Mouse (Mus musculus) heart, embryonic 15.5 days (tissue): ENCODE measurements around the gene Prf1. TPM values are rescaled to one million over a fixed set of nuclear protein-coding genes. Genes with fewer than 3 reads are reported as not detected.

Experiments
- ATAC-seq: fragments of 200-750 bp; cut with Nextera tagmentation; replicated peaks from 2 replicates; pipeline ENCODE4 v1.8.0; 2017; ENCODE audit warnings: low read depth, moderate TSS enrichment; ENCODE audit not compliant: insufficient number of reproducible peaks, insufficient read depth, low FRiP score
- H3K27ac ChIP-seq: fragments of 300-500 bp; sonication (generic); 2 replicates; pipeline ENCODE4 v1.5.1; 2015; ENCODE audit warnings: mild to moderate bottlenecking, inconsistent platforms
- H3K27me3 ChIP-seq: fragments of 300-500 bp; sonication (generic); 2 replicates; pipeline ENCODE4 v1.6.1; 2015; ENCODE audit warnings: inconsistent platforms
- H3K36me3 ChIP-seq: fragments of 300-500 bp; sonication (generic); 2 replicates; pipeline ENCODE4 v1.6.1; 2015; ENCODE audit warnings: mild to moderate bottlenecking, inconsistent platforms
- H3K4me1 ChIP-seq: fragments of 300-500 bp; sonication (generic); replicated peaks from 2 replicates; pipeline ENCODE4 v1.6.1; 2015; ENCODE audit warnings: inconsistent platforms
- H3K4me2 ChIP-seq: fragments of 300-500 bp; sonication (generic); 2 replicates; pipeline ENCODE4 v1.6.1; 2015; ENCODE audit warnings: inconsistent platforms, mild to moderate bottlenecking, moderate library complexity
- H3K4me3 ChIP-seq: fragments of 300-500 bp; sonication (generic); 2 replicates; pipeline ENCODE4 v1.5.1; 2015; ENCODE audit warnings: mild to moderate bottlenecking, inconsistent platforms
- H3K9ac ChIP-seq: fragments of 300-500 bp; sonication (generic); 2 replicates; pipeline ENCODE4 v1.6.1; 2015; ENCODE audit warnings: mild to moderate bottlenecking, inconsistent platforms
- H3K9me3 ChIP-seq: fragments of 300-500 bp; sonication (generic); replicated peaks from 2 replicates; pipeline ENCODE4 v1.6.1; 2016; ENCODE audit warnings: inconsistent platforms
- WGBS: fragments of 180-500 bp; shearing (Covaris S2); methylation state at CpG from one replicate; pipeline ENCODE4 v1.1.7; 2015; ENCODE audit warnings: mixed read lengths; 5-methylcytosine and 5-hydroxymethylcytosine counted together
- polyA plus RNA-seq: library from polyadenylated mRNA; unstranded; fragments of >200 nt; fragmentation: Nextera tagmentation; extraction: Ambion mirVana; gene quantifications from 2 replicates; pipeline ENCODE4 v1.2.1, GENCODE M21; 2015

The Prf1 gene
- polyA plus RNA-seq, 1 experiment from 2014 or later: 0.09 TPM

GRCm38 (mm10) chr10:61340247-61340646 lies 42.6 kb downstream of the Prf1 start:
- Histone ChIP-seq H3K36me3 (peaks cover 25% of the 10 kb centered on the region), H3K27me3 (no peaks in the 10 kb centered on the region), H3K9me3 (no peaks in the 10 kb centered on the region), H3K4me1 (peaks cover 6% of the 10 kb centered on the region), H3K27ac (no peak overlapping the region), H3K4me3 (no peak overlapping the region), H3K9ac (no peak overlapping the region), H3K4me2 (no peak overlapping the region)
- 82% methylated on average over 9 of the region's 9 CpGs for WGBS
- no peak for ATAC-seq

- H3K4me2 ChIP-seq: no peak overlapping the region
- H3K9ac ChIP-seq: no peak overlapping the region
- no peaks in the 10 kb centered on the region for H3K27me3 ChIP-seq
- H3K27ac ChIP-seq: no peak overlapping the region
- no peak for ATAC-seq
- H3K4me3 ChIP-seq: no peak overlapping the region
- peaks cover 21% of the 10 kb centered on the region for H3K36me3 ChIP-seq
- peaks cover 12% of the 10 kb centered on the region for H3K4me1 ChIP-seq
- WGBS: 90% methylated on average over 5 of the region's 5 CpGs
- no peaks in the 10 kb centered on the region for H3K9me3 ChIP-seq
Measured at GRCm38 (mm10) chr10:61341045-61341444, 43.4 kb downstream of the Prf1 start.

- no peak for ATAC-seq
- Histone ChIP-seq H3K27me3 (no peaks in the 10 kb centered on the region), H3K4me1 (peaks cover 16% of the 10 kb centered on the region), H3K36me3 (peaks cover 21% of the 10 kb centered on the region), H3K9me3 (no peaks in the 10 kb centered on the region), H3K4me3 (no peak overlapping the region), H3K9ac (no peak overlapping the region), H3K4me2 (no peak overlapping the region), H3K27ac (no peak overlapping the region)
- 63% methylated on average over 6 of the region's 6 CpGs for WGBS
Measured at GRCm38 (mm10) chr10:61341557-61341956, 43.9 kb downstream of the Prf1 start.

GRCm38 (mm10) chr10:61342750-61343149 lies 45.1 kb downstream of the Prf1 start:
- Histone ChIP-seq H3K9me3 (no peaks in the 10 kb centered on the region), H3K4me3 (no peak overlapping the region), H3K4me1 (peaks cover 21% of the 10 kb centered on the region), H3K4me2 (no peak overlapping the region), H3K27me3 (no peaks in the 10 kb centered on the region), H3K36me3 (peaks cover 22% of the 10 kb centered on the region), H3K27ac (no peak overlapping the region), H3K9ac (no peak overlapping the region)
- no peak for ATAC-seq
- WGBS: 88% methylated on average over 13 of the region's 13 CpGs

GRCm38 (mm10) chr10:61343950-61344349 lies 46.3 kb downstream of the Prf1 start:
- Histone ChIP-seq H3K9me3 (no peaks in the 10 kb centered on the region), H3K36me3 (peaks cover 28% of the 10 kb centered on the region), H3K27ac (no peak overlapping the region), H3K27me3 (no peaks in the 10 kb centered on the region), H3K4me1 (peaks cover 21% of the 10 kb centered on the region), H3K4me3 (no peak overlapping the region), H3K4me2 (no peak overlapping the region), H3K9ac (no peak overlapping the region)
- WGBS: 67% methylated on average over 8 of the region's 8 CpGs
- no peak for ATAC-seq

GRCm38 (mm10) chr10:61345179-61345578 lies 47.5 kb downstream of the Prf1 start:
- peaks cover 21% of the 10 kb centered on the region for H3K4me1 ChIP-seq
- H3K4me3 ChIP-seq: no peak overlapping the region
- H3K9ac ChIP-seq: no peak overlapping the region
- no peak overlapping the region for H3K27ac ChIP-seq
- no peak overlapping the region for H3K4me2 ChIP-seq
- 50% methylated on average over 8 of the region's 8 CpGs for WGBS
- no peaks in the 10 kb centered on the region; the same call in 1 of the 2 replicates for H3K9me3 ChIP-seq
- H3K36me3 ChIP-seq: peaks cover 38% of the 10 kb centered on the region
- no peak; the same call in 1 of the 2 replicates for ATAC-seq
- no peaks in the 10 kb centered on the region for H3K27me3 ChIP-seq

- Histone ChIP-seq H3K27ac (no peak overlapping the region), H3K9ac (0 out of 2 replicates have a peak overlapping the region, but pooled peaks have one; percentile 23), H3K27me3 (no peaks in the 10 kb centered on the region), H3K4me1 (peaks cover 21% of the 10 kb centered on the region), H3K4me2 (no peak overlapping the region), H3K4me3 (no peak overlapping the region), H3K36me3 (peaks cover 47% of the 10 kb centered on the region), H3K9me3 (no peaks in the 10 kb centered on the region; the same call in 1 of the 2 replicates)
- ATAC-seq: no peak
- 16% methylated on average over 10 of the region's 10 CpGs for WGBS
Measured at GRCm38 (mm10) chr10:61346374-61346773, 48.7 kb downstream of the Prf1 start.

GRCm38 (mm10) chr10:61351216-61351615 lies 53.6 kb downstream of the Prf1 start:
- no peak for ATAC-seq
- Histone ChIP-seq H3K36me3 (peaks cover 53% of the 10 kb centered on the region), H3K27ac (no peak overlapping the region), H3K4me2 (no peak overlapping the region), H3K4me3 (no peak overlapping the region), H3K27me3 (no peaks in the 10 kb centered on the region), H3K9me3 (no peaks in the 10 kb centered on the region; the same call in 1 of the 2 replicates), H3K4me1 (peaks cover 8% of the 10 kb centered on the region), H3K9ac (no peak overlapping the region)
- 74% methylated on average over 4 of the region's 4 CpGs for WGBS

Other genes with a start within 250 kb of the Prf1 start
- 53.0 and 59.8 TPM in 2 replicates for gene Pcbd1, start 208.5 kb upstream of the Prf1 start, polyA plus RNA-seq
- 23.4 and 42.2 TPM in 2 replicates for gene Sgpl1, start 150.1 kb upstream of the Prf1 start, polyA plus RNA-seq
- gene Tbata, start 125.9 kb upstream of the Prf1 start, polyA plus RNA-seq: 4.3 and 41.6 TPM in 2 replicates
- 1.4 and 2.3 TPM in 2 replicates for gene Adamts14, start 24.4 kb upstream of the Prf1 start, polyA plus RNA-seq
- gene Pald1, start 85.7 kb downstream of the Prf1 start, polyA plus RNA-seq: 21.8 and 25.9 TPM in 2 replicates
- gene Nodal, start 120.1 kb downstream of the Prf1 start, polyA plus RNA-seq: 0.09 TPM in 2 replicates
- 50.6 and 63.6 TPM in 2 replicates for gene Eif4ebp2, start 154.8 kb downstream of the Prf1 start, polyA plus RNA-seq
- 10.4 and 12.9 TPM in 2 replicates for gene Lrrc20, start 178.0 kb downstream of the Prf1 start, polyA plus RNA-seq